Mouse (Mus musculus) kidney, adult 11 months (tissue): ENCODE measurements around the gene Ppp1r36.
"Not testable (repeated sequence)": the region's sequence is repeated elsewhere in the genome, so short reads cannot be mapped to it uniquely, and the experiment has no call there.

Source experiments
- DNase-seq: peaks from one replicate; pipeline ENCODE4 v3.0.0; 2022

Gene Ppp1r36

DNA sequence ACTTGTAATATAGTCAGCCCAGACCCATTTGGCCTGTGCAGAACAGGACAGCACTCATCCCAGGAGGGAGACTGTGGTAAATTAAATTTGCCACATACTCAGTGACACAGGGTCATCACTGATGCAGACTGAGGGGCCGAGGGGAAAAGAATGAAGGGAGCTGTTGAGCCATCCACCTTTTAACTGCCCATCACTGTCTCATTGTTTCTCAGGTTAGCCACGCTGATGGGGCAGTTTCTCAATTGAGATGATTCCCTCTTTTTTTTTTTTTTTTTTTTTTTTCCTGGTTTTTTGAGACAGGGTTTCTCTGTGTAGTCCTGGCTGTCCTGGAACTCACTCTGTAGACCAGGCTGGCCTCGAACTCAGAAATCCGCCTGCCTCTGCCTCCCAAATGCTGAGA is 41.1 kb downstream of the Ppp1r36 start:
- DNase-seq: not testable (repeated sequence)

DNA sequence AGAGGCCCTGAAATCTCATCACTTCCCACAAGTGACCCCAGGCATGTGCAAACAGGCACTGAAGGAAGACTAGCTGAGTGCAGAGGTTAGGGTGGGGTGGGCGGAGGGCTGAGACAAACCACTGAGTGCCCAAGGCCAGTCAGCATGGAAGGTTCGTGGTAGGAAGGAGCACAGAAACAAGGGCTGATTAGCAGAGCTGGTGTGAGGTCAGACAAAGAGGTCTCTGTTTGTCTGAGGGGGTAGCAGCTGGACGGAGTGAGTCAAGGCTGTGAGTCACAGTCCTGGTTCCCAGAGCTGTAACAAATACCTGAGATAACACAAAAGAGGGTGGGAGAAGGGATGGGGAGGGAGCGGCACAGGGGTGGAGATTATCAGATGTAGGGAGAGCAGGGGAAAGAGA is 41.7 kb downstream of the Ppp1r36 start:
- no peak for DNase-seq

DNA sequence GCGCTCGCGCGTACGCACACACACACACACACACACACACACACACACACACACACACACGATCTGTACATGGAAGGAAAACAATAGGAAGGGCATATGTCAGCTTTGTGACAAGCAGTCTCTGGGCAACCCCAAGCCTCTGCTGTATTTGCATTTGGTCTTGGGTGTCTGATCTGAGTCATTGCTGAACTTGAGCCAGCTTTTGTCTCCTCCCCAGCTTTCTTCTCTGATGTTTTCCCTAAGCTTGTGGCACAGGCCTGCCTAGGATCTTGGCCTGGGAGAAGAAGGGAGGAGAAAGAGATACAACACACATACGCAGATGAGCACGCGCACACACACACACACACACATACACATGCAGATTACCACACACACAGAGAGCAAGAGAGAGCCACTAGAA is 46.1 kb downstream of the Ppp1r36 start:
- DNase-seq: no peak

DNA sequence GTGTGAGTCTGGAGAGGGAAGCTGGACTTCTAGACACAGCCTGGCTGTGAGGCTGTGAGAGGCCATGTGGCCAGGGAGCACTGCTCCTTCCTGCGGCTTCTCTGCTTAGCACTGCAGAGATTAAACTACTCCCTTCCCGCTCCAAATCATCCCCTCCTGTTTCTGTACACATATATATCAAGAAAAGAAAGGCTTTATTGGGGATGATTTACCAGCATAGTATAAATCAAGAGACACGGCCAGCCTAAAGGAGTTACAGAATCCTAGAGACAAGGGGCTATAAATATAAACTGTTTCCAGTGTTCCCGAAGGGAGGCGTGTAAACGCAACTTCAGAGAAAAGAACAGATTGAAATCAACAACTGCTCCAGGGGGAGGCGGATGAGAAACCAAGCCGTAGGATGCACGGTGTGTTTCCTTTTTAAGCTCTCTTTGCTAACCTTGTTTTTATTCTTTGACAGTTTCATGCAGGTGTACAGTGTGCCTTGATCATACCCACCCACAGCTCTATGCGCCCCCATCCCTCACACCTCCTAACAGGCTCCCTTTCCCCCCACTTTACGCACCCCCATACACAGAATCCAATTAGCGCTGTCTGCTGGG is 47.4 kb downstream of the Ppp1r36 start:
- no peak for DNase-seq

DNA sequence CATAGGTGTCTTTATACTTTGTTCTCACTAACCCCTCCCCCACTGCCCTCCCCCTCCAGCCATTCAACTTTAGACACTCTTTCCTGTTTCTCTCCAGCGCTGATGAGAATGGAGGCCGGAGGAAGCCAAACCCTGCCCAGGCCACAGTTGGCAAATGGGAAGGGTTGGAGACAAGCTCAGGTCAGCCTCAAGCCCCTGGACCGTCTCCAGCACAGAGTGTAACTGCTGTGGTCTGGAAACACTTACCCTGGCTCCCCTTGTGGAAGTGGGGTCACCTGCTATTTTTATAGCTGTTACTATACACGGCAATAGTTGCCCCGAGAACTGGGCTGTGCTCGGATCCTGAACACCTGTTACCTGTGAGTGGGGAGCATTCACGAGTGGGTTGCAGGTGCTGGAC is 49.3 kb downstream of the Ppp1r36 start:
- no peak for DNase-seq

DNA sequence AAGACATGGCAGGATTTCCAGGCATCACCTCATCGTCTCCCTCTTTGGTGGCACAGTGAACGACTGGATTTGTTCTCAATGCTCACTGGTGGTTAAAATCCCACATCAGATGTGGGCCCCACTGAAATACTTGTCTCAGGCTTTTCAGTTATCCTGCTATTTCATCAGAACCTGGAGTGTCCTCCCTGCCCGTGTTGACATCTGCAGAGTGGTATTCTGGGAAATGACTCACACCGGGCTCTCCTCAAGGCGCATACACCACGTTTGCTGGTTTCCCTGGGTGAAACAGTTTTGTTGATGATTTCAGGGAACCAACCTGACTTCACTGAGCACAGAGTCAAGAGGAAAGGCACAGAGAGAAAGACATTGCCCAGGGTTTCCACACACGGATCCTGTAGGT is 49.9 kb downstream of the Ppp1r36 start:
- no peak for DNase-seq

DNA sequence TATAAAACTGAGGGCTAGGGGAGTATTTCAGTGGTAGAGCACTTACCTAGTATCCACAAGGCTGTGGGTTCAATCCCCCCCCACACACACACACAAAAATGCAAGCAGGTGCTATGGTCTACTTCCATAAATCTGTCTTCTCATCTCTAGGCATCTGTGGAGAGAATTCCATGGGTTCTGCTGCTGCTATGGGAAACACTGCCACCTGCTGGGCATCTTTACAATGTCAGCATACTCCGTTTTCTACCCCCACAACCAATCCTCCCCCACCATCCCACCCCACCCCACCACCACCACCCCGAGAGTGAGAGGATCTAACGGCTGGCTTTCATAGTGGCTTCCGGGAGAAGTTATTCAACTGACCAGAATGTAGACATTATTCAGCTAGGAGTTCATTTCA is 54.7 kb downstream of the Ppp1r36 start:
- peak; percentile 26 for DNase-seq

DNA sequence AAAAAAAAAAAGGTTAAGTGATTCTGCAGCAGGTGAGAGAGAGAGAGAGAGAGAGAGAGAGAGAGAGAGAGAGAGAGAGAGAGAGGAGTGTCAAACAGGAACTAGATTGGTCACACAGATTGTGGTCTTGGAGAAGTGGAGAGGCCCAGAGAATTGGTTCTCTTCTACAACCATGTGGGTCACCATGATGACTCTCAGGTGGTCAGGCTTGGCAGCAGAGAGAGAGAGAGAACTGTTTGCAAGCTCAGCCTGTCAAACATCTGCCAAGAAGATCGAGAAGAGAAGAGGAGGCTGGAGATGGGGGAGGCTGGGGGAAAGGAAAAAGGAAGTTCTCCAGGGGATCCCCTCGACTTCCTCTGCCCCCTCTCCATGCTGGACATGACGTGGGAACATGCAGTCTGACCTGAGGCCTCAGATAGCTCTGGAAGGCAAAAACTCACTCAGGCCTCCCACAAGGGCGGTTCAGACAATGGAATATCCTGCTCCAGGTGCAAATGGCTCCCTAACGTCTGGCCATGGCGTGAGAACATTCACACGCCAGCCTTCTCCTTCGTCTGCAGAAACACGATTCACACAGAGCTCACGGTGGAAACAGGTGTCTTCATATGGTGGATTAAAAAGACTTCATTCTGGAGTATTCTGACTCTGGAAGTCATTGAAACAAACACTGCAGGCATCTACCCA is 56.4 kb downstream of the Ppp1r36 start:
- no peak for DNase-seq

DNA sequence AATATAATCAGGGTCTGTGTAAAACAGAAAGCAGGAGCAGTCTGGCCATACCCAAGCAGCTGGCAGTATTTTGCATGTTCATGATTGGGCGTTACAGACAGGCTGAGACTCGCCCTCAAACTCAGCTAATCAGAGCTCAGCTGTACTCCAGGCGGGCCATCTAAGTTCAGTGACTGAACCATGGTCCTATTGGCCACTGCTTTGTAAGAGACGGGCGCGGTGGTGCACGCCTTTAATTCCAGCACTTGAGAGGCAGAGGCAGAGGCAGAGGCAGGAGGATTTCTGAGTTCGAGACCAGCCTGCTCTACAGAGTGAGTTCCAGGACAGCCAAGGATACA is 56.9 kb downstream of the Ppp1r36 start:
- DNase-seq: no peak

DNA sequence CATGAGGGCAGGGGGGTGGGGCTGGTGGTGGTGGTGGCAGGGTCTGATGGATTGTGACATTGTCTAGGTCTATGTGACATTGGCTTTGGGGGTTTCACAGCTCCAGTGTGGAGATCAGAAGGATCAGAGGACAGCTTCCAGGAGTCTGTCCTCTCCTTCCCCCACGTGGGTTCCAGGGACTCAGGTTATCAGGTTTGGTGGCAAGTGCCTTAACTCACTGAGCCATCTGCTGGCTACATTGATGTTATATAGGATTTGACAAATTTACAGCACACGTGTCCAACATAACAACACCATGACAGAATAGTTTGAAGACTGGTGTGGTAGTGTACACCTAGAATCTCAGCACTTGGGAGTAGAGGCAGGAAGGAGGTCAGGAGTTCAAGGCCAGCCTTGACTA is 57.5 kb downstream of the Ppp1r36 start:
- no peak for DNase-seq

DNA sequence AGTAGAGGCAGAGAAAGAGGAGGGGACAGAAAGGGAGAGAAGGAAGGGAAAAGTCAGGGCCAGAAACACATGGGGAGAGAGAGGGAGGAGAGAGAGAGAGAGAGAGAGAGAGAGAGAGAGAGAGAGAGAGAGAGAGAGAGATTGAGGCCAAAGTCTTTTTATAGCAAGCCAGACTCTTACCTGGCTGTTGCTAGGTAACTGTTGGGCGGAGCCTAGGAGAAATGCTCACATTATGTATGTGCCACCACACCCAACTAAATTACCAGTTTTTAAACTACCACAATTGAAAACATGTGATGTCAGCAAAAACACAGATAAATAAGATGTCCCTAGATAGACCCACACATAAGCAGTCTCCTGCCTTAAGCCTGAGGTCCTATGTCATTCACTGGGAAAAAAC is 58.8 kb downstream of the Ppp1r36 start:
- DNase-seq: no peak

DNA sequence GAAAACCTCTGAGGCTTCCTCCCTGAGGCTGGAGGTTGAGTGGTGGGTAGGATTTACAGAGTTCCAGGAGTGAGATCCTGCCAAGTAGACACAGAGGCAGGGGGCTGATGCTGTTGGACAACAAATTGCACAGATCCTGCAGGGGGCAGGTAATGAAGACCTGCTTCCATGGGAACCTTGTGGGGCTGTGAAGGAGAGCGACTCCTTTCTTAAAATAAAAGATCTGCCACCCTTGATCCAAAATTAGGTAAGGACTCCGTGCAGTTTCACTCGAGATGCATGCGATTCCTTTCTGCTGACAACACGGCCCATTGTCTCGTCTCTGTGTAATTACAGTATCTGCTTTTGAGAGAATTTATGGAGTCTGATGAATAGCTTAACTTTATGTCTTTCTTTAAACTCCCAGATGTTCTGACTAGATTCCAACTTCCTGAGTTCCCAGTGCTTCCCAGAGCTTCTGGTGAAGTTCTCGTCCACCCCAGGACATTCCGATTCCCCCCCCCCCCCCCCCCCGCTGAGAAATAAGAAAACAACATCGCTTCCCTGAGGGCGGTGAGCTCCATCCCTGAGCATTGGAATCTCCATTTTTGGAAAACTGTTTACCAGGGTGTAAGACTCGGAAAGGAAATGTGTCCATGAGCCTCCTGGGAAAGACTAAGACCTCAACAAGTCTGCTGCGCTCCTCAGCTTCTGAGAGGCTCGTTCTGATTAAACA is 61.1 kb downstream of the Ppp1r36 start:
- no peak for DNase-seq

DNA sequence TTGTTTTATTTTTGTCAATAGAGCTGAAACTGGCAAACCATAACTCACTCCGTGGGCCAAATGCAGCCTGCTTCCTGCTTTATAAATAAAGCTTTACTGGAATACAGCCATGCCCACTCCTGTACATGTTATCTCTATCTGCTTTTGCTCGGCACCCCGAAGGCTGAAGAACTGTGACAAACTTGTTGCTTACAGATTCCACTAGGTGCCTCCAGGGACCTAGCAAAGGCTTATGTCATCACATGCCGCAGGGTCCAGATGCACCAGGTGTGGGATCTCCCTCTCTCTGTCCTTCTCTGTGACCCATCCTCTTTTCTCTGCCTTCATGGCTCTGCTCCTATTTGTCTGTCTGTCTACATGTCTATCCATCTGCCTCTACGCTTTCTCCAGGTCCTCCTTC is 61.8 kb downstream of the Ppp1r36 start:
- DNase-seq: no peak

DNA sequence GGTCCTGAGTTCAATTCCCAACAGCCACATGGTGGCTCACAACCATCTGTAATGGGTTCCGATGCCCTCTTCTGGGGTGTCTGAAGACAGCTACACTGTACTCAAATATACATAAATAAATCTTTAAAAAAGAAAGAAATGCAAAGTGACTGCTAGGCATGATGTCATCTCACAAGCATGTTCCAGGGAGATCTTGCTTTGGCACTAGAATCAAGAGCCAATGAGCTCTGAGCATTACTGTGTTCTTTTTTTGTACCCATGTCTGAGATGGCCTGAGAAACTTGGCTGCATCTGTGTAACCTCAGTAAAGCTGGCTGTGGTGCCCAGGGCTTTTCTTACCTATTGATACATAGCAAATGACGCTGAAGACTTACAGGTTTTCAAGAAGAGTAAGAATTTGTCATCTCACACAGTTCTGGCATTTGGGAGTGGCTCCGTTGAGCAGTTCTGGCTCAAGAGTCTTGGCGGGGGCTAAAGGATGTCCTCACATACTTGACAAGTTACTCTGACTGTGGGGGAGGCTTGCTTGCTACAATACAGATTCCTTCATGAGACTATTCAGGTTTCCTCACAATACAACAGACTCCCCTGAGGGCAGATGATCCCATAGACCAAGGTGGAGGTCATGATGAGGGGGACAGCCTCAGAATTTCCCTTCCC is 62.6 kb downstream of the Ppp1r36 start:
- DNase-seq: no peak

DNA sequence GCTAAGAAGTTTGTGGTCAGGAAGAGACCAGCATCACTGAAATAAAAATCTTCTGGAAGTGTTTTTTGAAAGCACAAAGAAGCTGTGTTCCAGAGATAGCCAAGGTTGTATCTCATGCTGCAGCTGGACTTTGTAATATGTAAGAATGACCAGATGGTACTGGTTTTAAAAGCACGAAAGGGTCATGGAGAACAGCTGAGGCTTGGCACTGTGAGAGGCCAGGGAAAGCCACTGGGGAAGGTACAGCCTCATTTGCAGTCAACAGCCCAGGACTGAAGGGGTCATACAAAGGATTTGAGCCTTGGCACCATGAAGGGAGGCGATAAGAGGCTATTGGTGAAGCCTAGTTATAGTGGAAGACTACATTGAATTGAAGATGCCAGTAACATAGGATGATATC is 65.1 kb downstream of the Ppp1r36 start:
- DNase-seq: no peak

DNA sequence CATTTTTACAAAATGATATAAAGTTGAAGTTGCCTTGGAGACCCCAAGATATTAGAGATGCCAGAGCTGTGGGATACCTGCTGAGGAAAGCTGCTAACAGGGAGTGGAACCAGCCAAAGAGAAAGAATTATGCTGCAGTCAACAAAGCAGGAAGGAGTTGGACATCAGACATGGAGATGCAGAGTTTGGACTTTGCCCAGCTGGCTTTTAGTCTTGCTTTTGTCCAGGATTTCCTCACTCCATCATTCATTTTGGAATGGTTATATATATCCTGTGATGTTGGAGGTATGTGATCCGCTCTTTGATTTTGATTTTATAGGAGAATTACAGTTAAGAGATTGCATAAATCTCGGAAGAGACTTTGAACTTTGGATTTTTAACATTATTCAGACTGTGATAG is 65.6 kb downstream of the Ppp1r36 start:
- DNase-seq: no peak

DNA sequence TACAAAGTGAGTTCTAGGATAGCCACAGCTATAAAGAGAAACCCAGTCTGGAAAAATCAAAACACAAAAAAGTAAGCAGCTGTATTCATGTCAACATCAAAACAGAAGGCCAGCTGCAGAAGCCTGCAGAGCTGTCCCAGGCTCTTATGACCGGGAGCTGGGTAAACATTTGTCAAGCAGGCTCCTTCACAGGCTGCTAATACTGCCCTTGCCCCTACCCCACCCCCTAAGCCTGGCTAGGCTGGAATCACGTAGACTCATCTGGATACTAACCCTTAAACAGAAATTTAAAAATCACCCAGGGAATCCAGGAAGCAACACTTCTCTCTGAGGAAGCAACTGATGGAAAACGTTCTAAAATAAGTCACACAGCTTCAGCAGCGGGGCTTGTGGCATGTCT is 67.5 kb downstream of the Ppp1r36 start:
- DNase-seq: no peak

DNA sequence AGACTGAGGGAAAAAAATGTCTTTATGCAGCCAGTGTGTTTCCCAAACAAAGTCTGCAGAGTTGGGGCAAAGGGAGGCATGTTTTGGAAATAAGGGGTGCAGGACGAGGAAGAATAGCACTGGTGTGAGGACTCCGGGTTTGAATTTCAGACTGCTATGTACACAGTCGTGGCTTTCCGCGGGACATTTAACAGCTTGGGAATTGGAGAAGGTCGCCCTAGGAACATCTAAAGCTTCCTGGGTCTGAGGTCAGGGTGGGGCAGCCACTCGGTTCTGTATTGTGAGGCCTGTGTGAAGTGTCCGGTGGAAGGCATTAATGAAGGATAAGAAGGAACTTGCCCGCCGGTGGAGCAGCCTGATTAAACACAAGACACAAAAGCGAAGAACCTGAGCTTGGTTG is 68.0 kb downstream of the Ppp1r36 start:
- DNase-seq: no peak

DNA sequence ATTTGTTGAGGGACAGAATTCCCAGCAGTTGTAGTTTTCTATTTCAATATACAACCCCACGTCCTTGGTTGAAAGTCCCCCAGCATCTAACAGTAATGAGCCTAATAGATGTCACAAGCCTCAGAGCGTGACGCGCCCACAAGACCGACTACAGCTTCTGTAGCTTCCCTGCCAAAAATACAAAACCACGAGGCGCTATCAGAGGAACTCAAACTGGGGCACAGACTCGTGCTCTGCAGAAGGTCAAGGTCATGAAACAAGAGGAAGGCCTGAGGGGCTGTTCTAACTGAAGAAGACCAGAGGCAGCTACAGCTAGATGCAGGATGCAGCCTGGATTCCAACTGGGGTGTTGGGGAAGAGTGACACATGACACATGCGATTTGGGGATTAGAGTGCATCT is 69.6 kb downstream of the Ppp1r36 start:
- no peak for DNase-seq
